Mouse (Mus musculus) R1 (cell line): Measurements from ENCODE around the gene Plpp3.
"Not testable (repeated sequence)": the region's sequence is repeated elsewhere in the genome, so short reads cannot be mapped to it uniquely, and the experiment has no call there.

Experiments used
- DNase-seq: peaks from one replicate; pipeline ENCODE4 v3.0.0-alpha.2; 2018; ENCODE audit warnings: low read depth, low spot score

Gene Plpp3

GRCm38 (mm10) chr4:105260385-105260784, 103.2 kb downstream of the Plpp3 start:
- no peak for DNase-seq

GRCm38 (mm10) chr4:105260893-105261769, 104.0 kb downstream of the Plpp3 start:
- DNase-seq: no peak

- no peak for DNase-seq
Measured at GRCm38 (mm10) chr4:105262358-105262757, 105.2 kb downstream of the Plpp3 start.

GRCm38 (mm10) chr4:105263600-105263999, 106.5 kb downstream of the Plpp3 start:
- DNase-seq: no peak

- no peak for DNase-seq
Measured at GRCm38 (mm10) chr4:105265041-105265440, 107.9 kb downstream of the Plpp3 start.

GRCm38 (mm10) chr4:105265678-105266077, 108.5 kb downstream of the Plpp3 start:
- DNase-seq: no peak

GRCm38 (mm10) chr4:105268202-105268730, 111.1 kb downstream of the Plpp3 start:
- DNase-seq: no peak

GRCm38 (mm10) chr4:105269398-105269797, 112.3 kb downstream of the Plpp3 start:
- not testable (repeated sequence) for DNase-seq

GRCm38 (mm10) chr4:105271166-105271565, 114.0 kb downstream of the Plpp3 start:
- DNase-seq: no peak

- DNase-seq: no peak
Measured at GRCm38 (mm10) chr4:105273034-105273433, 115.9 kb downstream of the Plpp3 start.

GRCm38 (mm10) chr4:105273486-105273885, 116.3 kb downstream of the Plpp3 start:
- DNase-seq: no peak

- peak; percentile 17 for DNase-seq
Measured at GRCm38 (mm10) chr4:105275616-105276015, 118.5 kb downstream of the Plpp3 start.

GRCm38 (mm10) chr4:105276062-105276795, 119.1 kb downstream of the Plpp3 start:
- peak; percentile 93 for DNase-seq

GRCm38 (mm10) chr4:105278161-105278560, 121.0 kb downstream of the Plpp3 start:
- peak; percentile 75 for DNase-seq

GRCm38 (mm10) chr4:105278571-105279410, 121.6 kb downstream of the Plpp3 start:
- DNase-seq: peak; percentile 8

GRCm38 (mm10) chr4:105279806-105280205, 122.7 kb downstream of the Plpp3 start:
- DNase-seq: no peak

GRCm38 (mm10) chr4:105281751-105282231, 124.6 kb downstream of the Plpp3 start:
- DNase-seq: peak; percentile 67
